Mouse (Mus musculus): ENCODE results near the gene Gm21477. TPM values are rescaled to one million over a fixed set of nuclear protein-coding genes. Genes with fewer than 3 reads are reported as not detected.
"Not testable (repeated sequence)": the region's sequence is repeated elsewhere in the genome, so short reads cannot be mapped to it uniquely, and the experiment has no call there.

Gene Gm21477
- polyA plus RNA-seq (2014; fragmentation: Nextera tagmentation; extraction: Ambion mirVana): not detected in 2 replicates

- not testable (repeated sequence) for DNase-seq; H3K9ac ChIP-seq; H3K27ac ChIP-seq (ENCODE audit: low read depth); ATAC-seq (ENCODE audit: insufficient read depth); H3K36me3 ChIP-seq (ENCODE audit: insufficient read depth); H3K27me3 ChIP-seq (ENCODE audit: insufficient read depth, low read length); H3K4me2 ChIP-seq; H3K4me1 ChIP-seq (ENCODE audit: insufficient read depth); H3K4me3 ChIP-seq (ENCODE audit: low read depth, low read length); H3K9me3 ChIP-seq (ENCODE audit: low read depth, low read length)
- WGBS: no CpG with 5 or more reads among the region's 6 CpGs
Observed at GRCm38 (mm10) chrY:87116521-87116920, at the start of gene Gm21477. Gene Gm21477, plus strand, starts transcription at chrY:87116821.
